Mouse (Mus musculus): ENCODE measurements at regions not wholly inside any gene's neighbourhood (a gene's known extent, or its start where the extent isn't known, plus 50 kb on each side); places are given as distances from the start of the nearest gene placed in this dataset.

GRCm38 (mm10) chr4:101350222-101350621, 68.9 kb upstream of the Ak4 start:
- Histone ChIP-seq H3K9me3 (ENCODE audit: control insufficient read depth, low read length) (no peaks in the 10 kb centered on the region), H3K9ac (ENCODE audit: low read length) (no peak overlapping the region), H3K27me3 (ENCODE audit: control insufficient read depth, insufficient read depth, low read length) (no peaks in the 10 kb centered on the region), H3K4me2 (no peak overlapping the region), H3K27ac (ENCODE audit: low read depth, low read length) (no peak overlapping the region), H3K4me3 (ENCODE audit: low read depth, low read length) (no peak overlapping the region), H3K4me1 (ENCODE audit: control insufficient read depth, insufficient read depth, low read length) (peaks cover 7% of the 10 kb centered on the region), H3K36me3 (ENCODE audit: control insufficient read depth, insufficient read depth, low read length) (no peaks in the 10 kb centered on the region)
- WGBS: 87% methylated on average over 3 of the region's 3 CpGs
- no peak for ATAC-seq (ENCODE audit: low FRiP score)
- peak; percentile 77 for DNase-seq (ENCODE audit: low spot score, missing footprints)

- Histone ChIP-seq H3K4me2 (no peak overlapping the region), H3K4me3 (ENCODE audit: low read depth, low read length) (no peak overlapping the region), H3K9ac (ENCODE audit: low read length) (no peak overlapping the region), H3K9me3 (ENCODE audit: control insufficient read depth, low read length) (no peaks in the 10 kb centered on the region), H3K36me3 (ENCODE audit: control insufficient read depth, insufficient read depth, low read length) (no peaks in the 10 kb centered on the region; the same call in 1 of the 2 replicates), H3K27me3 (ENCODE audit: control insufficient read depth, insufficient read depth, low read length) (no peaks in the 10 kb centered on the region), H3K27ac (ENCODE audit: low read depth, low read length) (no peak overlapping the region), H3K4me1 (ENCODE audit: control insufficient read depth, insufficient read depth, low read length) (peaks cover 6% of the 10 kb centered on the region)
- 30% methylated on average over 4 of the region's 4 CpGs for WGBS
- ATAC-seq (ENCODE audit: low FRiP score): no peak
- peak; percentile 93 for DNase-seq (ENCODE audit: low spot score, missing footprints)
Observed at GRCm38 (mm10) chr4:101349413-101349812, 69.7 kb upstream of the Ak4 start.

GRCm38 (mm10) chr4:101347309-101347708, 71.8 kb upstream of the Ak4 start:
- DNase-seq (ENCODE audit: low spot score, missing footprints): peak; percentile 21
- Histone ChIP-seq H3K9ac (ENCODE audit: low read length) (no peak overlapping the region), H3K27me3 (ENCODE audit: control insufficient read depth, insufficient read depth, low read length) (no peaks in the 10 kb centered on the region), H3K27ac (ENCODE audit: low read depth, low read length) (no peak overlapping the region), H3K4me2 (no peak overlapping the region), H3K4me1 (ENCODE audit: control insufficient read depth, insufficient read depth, low read length) (no peaks in the 10 kb centered on the region), H3K4me3 (ENCODE audit: low read depth, low read length) (no peak overlapping the region), H3K9me3 (ENCODE audit: control insufficient read depth, low read length) (no peaks in the 10 kb centered on the region; the same call in 1 of the 2 replicates), H3K36me3 (ENCODE audit: control insufficient read depth, insufficient read depth, low read length) (no peaks in the 10 kb centered on the region; the same call in 1 of the 2 replicates)
- WGBS: 82% methylated on average over 6 of the region's 6 CpGs
- no peak for ATAC-seq (ENCODE audit: low FRiP score)

- no peak overlapping the region for H3K9ac ChIP-seq (ENCODE audit: low read length)
- DNase-seq (ENCODE audit: low spot score, missing footprints) (peak; percentile 28), ATAC-seq (ENCODE audit: low FRiP score) (no peak)
- H3K36me3 ChIP-seq (ENCODE audit: control insufficient read depth, insufficient read depth, low read length): no peaks in the 10 kb centered on the region; the same call in 1 of the 2 replicates
- no peak overlapping the region for H3K4me3 ChIP-seq (ENCODE audit: low read depth, low read length)
- no peak overlapping the region for H3K27ac ChIP-seq (ENCODE audit: low read depth, low read length)
- no peaks in the 10 kb centered on the region for H3K27me3 ChIP-seq (ENCODE audit: control insufficient read depth, insufficient read depth, low read length)
- H3K4me1 ChIP-seq (ENCODE audit: control insufficient read depth, insufficient read depth, low read length): no peaks in the 10 kb centered on the region
- 92% methylated on average over 8 of the region's 8 CpGs for WGBS
- H3K4me2 ChIP-seq: no peak overlapping the region
- H3K9me3 ChIP-seq (ENCODE audit: control insufficient read depth, low read length): no peaks in the 10 kb centered on the region; the same call in 1 of the 2 replicates
Observed at GRCm38 (mm10) chr4:101342071-101342762, 76.9 kb upstream of the Ak4 start.

GRCm38 (mm10) chr4:101340741-101341140, 75.7 kb upstream of the Jak1 start:
- Histone ChIP-seq H3K36me3 (ENCODE audit: control insufficient read depth, insufficient read depth, low read length) (no peaks in the 10 kb centered on the region; the same call in 1 of the 2 replicates), H3K27me3 (ENCODE audit: control insufficient read depth, insufficient read depth, low read length) (no peaks in the 10 kb centered on the region), H3K4me2 (no peak overlapping the region), H3K27ac (ENCODE audit: low read depth, low read length) (no peak overlapping the region), H3K9ac (ENCODE audit: low read length) (no peak overlapping the region), H3K4me1 (ENCODE audit: control insufficient read depth, insufficient read depth, low read length) (no peaks in the 10 kb centered on the region), H3K4me3 (ENCODE audit: low read depth, low read length) (no peak overlapping the region), H3K9me3 (ENCODE audit: control insufficient read depth, low read length) (no peaks in the 10 kb centered on the region; the same call in 1 of the 2 replicates)
- no peak for DNase-seq (ENCODE audit: low spot score, missing footprints)
- no peak for ATAC-seq (ENCODE audit: low FRiP score)

- no peaks in the 10 kb centered on the region for H3K4me1 ChIP-seq (ENCODE audit: control insufficient read depth, insufficient read depth, low read length)
- no peaks in the 10 kb centered on the region for H3K9me3 ChIP-seq (ENCODE audit: control insufficient read depth, low read length)
- H3K36me3 ChIP-seq (ENCODE audit: control insufficient read depth, insufficient read depth, low read length): no peaks in the 10 kb centered on the region
- ATAC-seq (ENCODE audit: low FRiP score): no peak
- H3K9ac ChIP-seq (ENCODE audit: low read length): no peak overlapping the region
- no peak overlapping the region for H3K4me3 ChIP-seq (ENCODE audit: low read depth, low read length)
- no peak overlapping the region for H3K27ac ChIP-seq (ENCODE audit: low read depth, low read length)
- peak; percentile 14 for DNase-seq (ENCODE audit: low spot score, missing footprints)
- no peak overlapping the region for H3K4me2 ChIP-seq
- no peaks in the 10 kb centered on the region for H3K27me3 ChIP-seq (ENCODE audit: control insufficient read depth, insufficient read depth, low read length)
Observed at GRCm38 (mm10) chr4:101338211-101338610, 73.1 kb upstream of the Jak1 start.

- H3K9me3 ChIP-seq (ENCODE audit: control insufficient read depth, low read length): no peaks in the 10 kb centered on the region
- H3K9ac ChIP-seq (ENCODE audit: low read length): no peak overlapping the region
- ATAC-seq (ENCODE audit: low FRiP score) (no peak), DNase-seq (ENCODE audit: low spot score, missing footprints) (peak; percentile 49)
- H3K36me3 ChIP-seq (ENCODE audit: control insufficient read depth, insufficient read depth, low read length): no peaks in the 10 kb centered on the region
- no peak overlapping the region for H3K4me3 ChIP-seq (ENCODE audit: low read depth, low read length)
- H3K4me1 ChIP-seq (ENCODE audit: control insufficient read depth, insufficient read depth, low read length): no peaks in the 10 kb centered on the region
- H3K27me3 ChIP-seq (ENCODE audit: control insufficient read depth, insufficient read depth, low read length): no peaks in the 10 kb centered on the region
- H3K27ac ChIP-seq (ENCODE audit: low read depth, low read length): no peak overlapping the region
- 83% methylated on average over 4 of the region's 4 CpGs for WGBS
- no peak overlapping the region for H3K4me2 ChIP-seq
Observed at GRCm38 (mm10) chr4:101336811-101337210, 71.7 kb upstream of the Jak1 start.

GRCm38 (mm10) chr4:101336371-101336770, 71.3 kb upstream of the Jak1 start:
- H3K27me3 ChIP-seq (ENCODE audit: control insufficient read depth, insufficient read depth, low read length): no peaks in the 10 kb centered on the region
- H3K36me3 ChIP-seq (ENCODE audit: control insufficient read depth, insufficient read depth, low read length): no peaks in the 10 kb centered on the region
- H3K4me2 ChIP-seq: no peak overlapping the region
- no peak overlapping the region for H3K27ac ChIP-seq (ENCODE audit: low read depth, low read length)
- H3K9ac ChIP-seq (ENCODE audit: low read length): no peak overlapping the region
- H3K9me3 ChIP-seq (ENCODE audit: control insufficient read depth, low read length): no peaks in the 10 kb centered on the region
- no peak overlapping the region for H3K4me3 ChIP-seq (ENCODE audit: low read depth, low read length)
- ATAC-seq (ENCODE audit: low FRiP score) (no peak), DNase-seq (ENCODE audit: low spot score, missing footprints) (peak; percentile 71)
- no peaks in the 10 kb centered on the region for H3K4me1 ChIP-seq (ENCODE audit: control insufficient read depth, insufficient read depth, low read length)

GRCm38 (mm10) chr4:101333868-101334267, 68.8 kb upstream of the Jak1 start:
- 96% methylated on average over 10 of the region's 10 CpGs for WGBS
- Histone ChIP-seq H3K9me3 (ENCODE audit: control insufficient read depth, low read length) (no peaks in the 10 kb centered on the region), H3K9ac (ENCODE audit: low read length) (no peak overlapping the region), H3K36me3 (ENCODE audit: control insufficient read depth, insufficient read depth, low read length) (no peaks in the 10 kb centered on the region), H3K4me2 (no peak overlapping the region), H3K4me1 (ENCODE audit: control insufficient read depth, insufficient read depth, low read length) (no peaks in the 10 kb centered on the region), H3K27ac (ENCODE audit: low read depth, low read length) (no peak overlapping the region), H3K27me3 (ENCODE audit: control insufficient read depth, insufficient read depth, low read length) (no peaks in the 10 kb centered on the region), H3K4me3 (ENCODE audit: low read depth, low read length) (no peak overlapping the region)
- DNase-seq (ENCODE audit: low spot score, missing footprints) (peak; percentile 67), ATAC-seq (ENCODE audit: low FRiP score) (no peak)

All from midbrain, embryonic 11.5 days (tissue).